Mouse (Mus musculus) spleen, adult 10 weeks (tissue): ENCODE measurements around the gene Sardh. TPM values are rescaled to one million over a fixed set of nuclear protein-coding genes. Genes with fewer than 3 reads are reported as not detected.

Experiments used
- polyA plus RNA-seq: library from polyadenylated mRNA; stranded (reverse); fragments of 350-450 nt; fragmentation: Illumina TruSeq; extraction: RNeasy Lipid Tissue Mini Kit (QIAGEN cat#74804); gene quantifications from one replicate; pipeline ENCODE4 v1.2.3, GENCODE M21; 2015; ENCODE audit warnings: low replicate concordance; ENCODE audit not compliant: insufficient read depth

The Sardh gene
- 2.2 TPM for polyA plus RNA-seq

GRCm38 (mm10) chr2:27248211-27248610, at the start of gene Sardh:
Gene Sardh (minus strand): TSS chr2:27248337.

DNA sequence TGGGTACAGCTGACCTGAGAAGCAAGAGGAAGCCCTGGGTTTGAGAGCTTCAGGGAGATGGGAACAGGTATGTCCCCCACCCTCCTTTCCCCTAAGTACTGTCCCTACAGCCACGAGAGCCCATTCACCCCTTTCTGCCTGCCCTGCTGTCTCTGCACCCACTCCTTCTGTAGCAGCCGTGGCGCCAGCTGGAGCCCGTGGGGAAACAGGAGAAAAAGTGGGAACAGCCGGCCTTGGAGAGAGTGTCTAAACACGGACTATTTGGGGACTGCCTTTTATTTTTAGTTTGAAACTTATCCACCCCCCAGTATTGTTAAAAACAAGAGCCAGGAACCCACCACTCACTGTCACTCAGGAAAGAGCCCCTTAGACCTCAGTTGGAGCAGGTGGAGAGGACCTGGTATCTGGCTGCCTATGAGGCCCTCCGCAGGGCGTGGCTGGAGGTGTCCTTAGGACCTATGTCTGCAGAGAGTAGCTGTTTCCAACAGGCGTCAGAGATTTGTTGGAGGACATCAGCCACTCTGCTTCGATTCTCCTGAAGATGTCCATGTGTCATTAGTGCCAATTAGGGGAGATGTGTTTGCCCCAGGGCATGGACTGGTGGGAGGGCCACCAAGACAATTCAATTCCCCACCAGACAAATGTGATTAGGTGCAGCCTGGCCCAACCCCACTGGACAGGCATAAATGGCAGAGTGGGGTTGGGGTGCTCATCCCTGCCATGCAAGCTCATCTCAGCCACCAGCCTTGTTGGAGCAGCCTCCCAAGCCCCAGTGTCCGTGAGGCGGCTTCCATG, 83.1 kb downstream of the Sardh start, which contains the start of gene Dbh:
Gene Dbh, plus strand, starts transcription at position 438 of the 795 bp plus-strand sequence.

DNA sequence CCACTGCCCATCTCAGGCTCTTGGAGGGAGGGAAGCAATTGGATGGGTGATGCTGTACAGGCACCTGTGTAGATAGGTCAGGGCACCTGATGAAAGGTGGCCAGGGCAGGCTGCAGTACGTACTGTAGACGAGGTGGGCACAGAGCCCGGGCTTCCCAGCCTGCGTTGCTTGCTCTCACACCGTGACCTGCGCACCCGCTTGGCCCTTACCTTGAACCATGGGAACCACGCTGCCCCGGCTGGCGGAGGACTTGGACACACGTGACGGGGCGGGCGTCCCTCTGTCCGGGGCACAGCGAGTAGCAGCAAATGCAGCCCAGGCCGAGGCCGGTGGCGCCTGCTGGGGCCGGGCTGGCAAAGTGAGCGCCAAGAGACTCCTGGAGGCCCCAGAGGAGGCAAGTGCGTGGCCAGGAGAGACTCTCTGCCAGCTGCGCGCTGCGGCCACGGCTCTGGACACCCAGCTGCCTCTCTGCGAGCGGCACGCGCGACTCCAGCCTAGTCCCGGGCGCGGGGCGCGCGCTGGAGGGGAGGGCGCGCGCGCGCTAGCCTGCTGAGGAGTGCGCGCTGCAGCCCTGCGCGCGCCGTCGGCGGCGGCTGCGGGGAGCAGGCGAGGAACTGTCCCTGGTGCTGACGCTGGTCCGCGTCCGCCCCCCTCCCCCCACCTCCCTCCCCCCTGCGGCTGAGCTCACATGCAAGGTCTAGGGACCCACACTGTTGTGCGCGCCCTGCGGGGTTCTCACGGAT, 106.0 kb downstream of the Sardh start, which contains the start of gene Fam163b:
Gene Fam163b, minus strand, starts transcription at position 542 of the 744 bp plus-strand sequence.

Other genes with a start within 250 kb of the Sardh start
- 32.7 TPM for gene Cacfd1, start 238.4 kb downstream of the Sardh start, polyA plus RNA-seq
- 2.7 TPM for gene Slc2a6, start 220.3 kb downstream of the Sardh start, polyA plus RNA-seq
- gene Mymk, start 176.2 kb downstream of the Sardh start, polyA plus RNA-seq, result 0.54 TPM
- 10.1 TPM for gene Adamtsl2, start 169.0 kb downstream of the Sardh start, polyA plus RNA-seq
- not detected for gene Fam163b, start 105.8 kb downstream of the Sardh start, polyA plus RNA-seq
- not detected for gene Dbh, start 83.1 kb downstream of the Sardh start, polyA plus RNA-seq
- 43.7 TPM for gene Vav2, start 178.7 kb upstream of the Sardh start, polyA plus RNA-seq
- gene Brd3os, start 194.0 kb upstream of the Sardh start, polyA plus RNA-seq, result 1.2 TPM